Mouse (Mus musculus) limb, embryonic 11.5 days (tissue): ENCODE measurements around the gene Gm11939. TPM values are rescaled to one million over a fixed set of nuclear protein-coding genes. Genes with fewer than 3 reads are reported as not detected.
A peak's percentile ranks its signal among the peaks of the same experiment; 100 is the strongest.

ENCODE experiments used
- ATAC-seq: fragments of 200-750 bp; cut with Nextera tagmentation; 2 replicates; pipeline ENCODE4 v1.8.0; 2017; ENCODE audit warnings: low read depth; ENCODE audit not compliant: insufficient number of reproducible peaks, low FRiP score, low TSS enrichment
- DNase-seq: peaks from one replicate; pipeline ENCODE4 v3.0.0-alpha.2; 2015; ENCODE audit warnings: low spot score
- H3K27ac ChIP-seq: fragments of 300-500 bp; sonication (generic); replicated peaks from 2 replicates; pipeline ENCODE4 v1.5.1; 2014; ENCODE audit warnings: low read depth, mild to moderate bottlenecking, low read length
- H3K27me3 ChIP-seq: fragments of 300-500 bp; sonication (generic); 2 replicates; pipeline ENCODE4 v1.6.1; 2014; ENCODE audit warnings: mild to moderate bottlenecking, low read length, mixed read lengths; ENCODE audit not compliant: control insufficient read depth, insufficient read depth
- H3K36me3 ChIP-seq: fragments of 300-500 bp; sonication (generic); 2 replicates; pipeline ENCODE4 v1.6.1; 2014; ENCODE audit warnings: mild to moderate bottlenecking, low read length, moderate library complexity, mixed read lengths; ENCODE audit not compliant: control insufficient read depth, insufficient read depth
- H3K4me1 ChIP-seq: fragments of 300-500 bp; sonication (generic); 2 replicates; pipeline ENCODE4 v1.6.1; 2014; ENCODE audit warnings: low read length, mixed read lengths; ENCODE audit not compliant: control insufficient read depth, insufficient read depth
- H3K4me2 ChIP-seq: fragments of 300-500 bp; sonication (generic); 2 replicates; pipeline ENCODE4 v1.6.1; 2014; ENCODE audit warnings: low read depth, mild to moderate bottlenecking, moderate library complexity; ENCODE audit not compliant: severe bottlenecking
- H3K4me3 ChIP-seq: fragments of 300-500 bp; sonication (generic); 2 replicates; pipeline ENCODE4 v1.5.1; 2014; ENCODE audit warnings: low read depth, low read length
- H3K9ac ChIP-seq: fragments of 300-500 bp; sonication (generic); 2 replicates; pipeline ENCODE4 v1.6.1; 2014; ENCODE audit warnings: mild to moderate bottlenecking, low read length
- H3K9me3 ChIP-seq: fragments of 300-500 bp; sonication (generic); 2 replicates; pipeline ENCODE4 v1.6.1; 2016; ENCODE audit warnings: low read length; ENCODE audit not compliant: control insufficient read depth
- WGBS: fragments of 180-500 bp; shearing (Covaris S2); extraction: QIAGEN DNeasy Blood & Tissue Kit; methylation state at CpG from one replicate; pipeline ENCODE4 v1.1.7; 2014; 5-methylcytosine and 5-hydroxymethylcytosine counted together
- polyA plus RNA-seq: library from polyadenylated mRNA; unstranded; fragments of >200 nt; fragmentation: Nextera tagmentation; extraction: Ambion mirVana; gene quantifications from 2 replicates; pipeline ENCODE4 v1.2.1, GENCODE M21; 2014

Gene Gm11939
- polyA plus RNA-seq, 1 experiment from 2014 or later: not detected

DNA sequence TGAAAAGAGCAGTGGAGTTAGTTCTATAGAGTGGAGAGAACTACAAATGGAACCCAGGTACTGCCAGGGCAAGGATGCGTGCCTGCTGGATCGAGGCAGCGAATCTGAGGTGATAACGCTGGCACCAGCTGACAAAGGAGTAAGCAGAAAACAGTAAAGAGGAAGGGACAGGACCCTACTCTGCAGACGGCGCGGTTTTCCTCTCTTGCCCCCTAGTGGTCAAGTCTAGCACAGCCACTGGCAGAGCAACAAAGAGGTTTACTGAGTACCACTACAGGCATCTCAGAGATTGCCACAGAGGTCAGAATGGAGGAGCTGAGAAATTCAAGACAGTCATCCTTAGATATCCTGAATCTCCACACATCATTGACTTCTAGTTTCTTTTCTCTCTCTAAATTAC is 14.8 kb upstream of the Gm11939 start:
- 6% methylated on average over 7 of the region's 7 CpGs for WGBS
- ATAC-seq (peak; percentile 62; the same call in 1 of the 2 replicates), DNase-seq (peak; percentile 90)
- H3K4me2 ChIP-seq: peak overlapping the region; percentile 33; the same call in 1 of the 2 replicates
- H3K9me3 ChIP-seq: no peaks in the 10 kb centered on the region
- H3K27me3 ChIP-seq: no peaks in the 10 kb centered on the region
- no peak overlapping the region for H3K27ac ChIP-seq
- no peaks in the 10 kb centered on the region for H3K36me3 ChIP-seq
- H3K4me1 ChIP-seq: no peaks in the 10 kb centered on the region
- no peak overlapping the region for H3K4me3 ChIP-seq
- H3K9ac ChIP-seq: no peak overlapping the region

DNA sequence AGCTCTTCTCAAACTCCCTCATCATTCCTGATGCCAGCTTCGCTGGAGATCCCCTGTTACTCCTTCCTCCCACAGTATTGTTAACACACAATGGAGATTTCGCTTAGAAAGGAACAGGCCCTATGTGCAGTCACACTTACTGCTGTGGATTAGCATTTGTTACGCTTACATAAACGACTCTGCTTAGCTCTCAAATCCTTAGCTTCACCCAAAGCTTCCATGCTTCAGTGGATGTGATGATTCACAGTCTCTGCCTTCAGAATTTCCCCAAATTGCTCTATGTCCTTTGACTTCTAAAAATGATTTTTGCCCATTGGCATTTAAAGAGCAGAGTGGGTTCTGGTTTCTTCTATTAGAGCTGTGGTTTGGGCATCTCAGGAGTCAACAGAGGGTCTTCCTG is 13.9 kb upstream of the Gm11939 start:
- H3K36me3 ChIP-seq: no peaks in the 10 kb centered on the region
- H3K4me2 ChIP-seq: no peak overlapping the region
- no peaks in the 10 kb centered on the region for H3K27me3 ChIP-seq
- H3K9me3 ChIP-seq: no peaks in the 10 kb centered on the region
- H3K27ac ChIP-seq: no peak overlapping the region
- 74% methylated on average over 4 of the region's 4 CpGs for WGBS
- ATAC-seq (no peak), DNase-seq (no peak)
- no peak overlapping the region for H3K9ac ChIP-seq
- H3K4me1 ChIP-seq: no peaks in the 10 kb centered on the region
- no peak overlapping the region for H3K4me3 ChIP-seq

DNA sequence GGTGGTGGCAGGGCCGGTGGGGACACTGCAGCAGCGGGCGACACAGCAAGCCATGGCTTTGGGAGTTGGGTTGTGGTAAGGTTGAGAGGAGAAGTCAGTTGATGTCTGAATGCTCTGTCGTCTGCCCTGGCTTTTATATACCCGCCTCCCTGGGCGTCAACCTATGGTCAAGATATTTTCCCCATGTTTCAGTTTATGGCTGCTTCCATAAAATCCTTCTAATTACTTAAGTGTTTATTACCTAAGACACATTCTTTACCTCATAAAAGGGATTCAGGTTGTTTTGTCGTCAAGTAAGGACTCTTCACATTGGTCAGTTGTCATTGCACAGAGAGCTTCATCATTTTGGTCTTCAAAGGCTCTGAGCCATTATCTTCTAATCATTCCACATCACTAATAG is 7.3 kb upstream of the Gm11939 start, which contains the start of gene Krtap3-1:
Gene Krtap3-1 (minus strand): TSS at position 101 of the 400 bp plus-strand sequence.
- Histone ChIP-seq H3K9me3 (no peaks in the 10 kb centered on the region), H3K27ac (no peak within 1 kb of the TSS), H3K36me3 (no peaks in the 10 kb centered on the region), H3K4me2 (no peak within 1 kb of the TSS), H3K27me3 (no peaks in the 10 kb centered on the region), H3K9ac (no peak within 1 kb of the TSS), H3K4me3 (no peak within 1 kb of the TSS), H3K4me1 (no peaks in the 10 kb centered on the region)
- ATAC-seq: no peak
- 73% methylated on average over 7 of the region's 7 CpGs for WGBS
- DNase-seq: no peak

DNA sequence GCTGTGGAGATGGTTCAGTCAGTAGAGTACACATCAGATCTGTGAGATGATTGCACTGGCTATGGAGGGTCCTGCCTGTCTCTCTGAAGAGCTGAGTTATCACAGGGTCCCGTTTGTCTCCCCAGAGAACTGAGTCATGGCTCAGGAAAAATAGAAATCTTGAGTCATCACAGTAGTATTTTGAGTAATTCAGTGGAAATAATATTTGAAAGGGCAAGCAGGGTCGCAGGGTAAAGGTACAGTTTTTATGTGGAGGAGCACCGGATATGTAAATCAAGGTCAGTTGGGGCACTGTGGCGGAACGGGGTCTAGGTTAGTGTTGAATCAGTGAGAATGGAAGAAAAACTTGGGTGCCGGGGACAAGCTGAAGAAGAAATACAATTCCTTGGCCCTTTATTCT is 3.3 kb upstream of the Gm11939 start:
- no peak overlapping the region for H3K4me2 ChIP-seq
- H3K4me3 ChIP-seq: no peak overlapping the region
- H3K27ac ChIP-seq: no peak overlapping the region
- H3K27me3 ChIP-seq: no peaks in the 10 kb centered on the region
- H3K36me3 ChIP-seq: no peaks in the 10 kb centered on the region
- DNase-seq (no peak), ATAC-seq (no peak)
- no peak overlapping the region for H3K9ac ChIP-seq
- no peaks in the 10 kb centered on the region for H3K9me3 ChIP-seq
- 81% methylated on average over 6 of the region's 6 CpGs for WGBS
- H3K4me1 ChIP-seq: no peaks in the 10 kb centered on the region

DNA sequence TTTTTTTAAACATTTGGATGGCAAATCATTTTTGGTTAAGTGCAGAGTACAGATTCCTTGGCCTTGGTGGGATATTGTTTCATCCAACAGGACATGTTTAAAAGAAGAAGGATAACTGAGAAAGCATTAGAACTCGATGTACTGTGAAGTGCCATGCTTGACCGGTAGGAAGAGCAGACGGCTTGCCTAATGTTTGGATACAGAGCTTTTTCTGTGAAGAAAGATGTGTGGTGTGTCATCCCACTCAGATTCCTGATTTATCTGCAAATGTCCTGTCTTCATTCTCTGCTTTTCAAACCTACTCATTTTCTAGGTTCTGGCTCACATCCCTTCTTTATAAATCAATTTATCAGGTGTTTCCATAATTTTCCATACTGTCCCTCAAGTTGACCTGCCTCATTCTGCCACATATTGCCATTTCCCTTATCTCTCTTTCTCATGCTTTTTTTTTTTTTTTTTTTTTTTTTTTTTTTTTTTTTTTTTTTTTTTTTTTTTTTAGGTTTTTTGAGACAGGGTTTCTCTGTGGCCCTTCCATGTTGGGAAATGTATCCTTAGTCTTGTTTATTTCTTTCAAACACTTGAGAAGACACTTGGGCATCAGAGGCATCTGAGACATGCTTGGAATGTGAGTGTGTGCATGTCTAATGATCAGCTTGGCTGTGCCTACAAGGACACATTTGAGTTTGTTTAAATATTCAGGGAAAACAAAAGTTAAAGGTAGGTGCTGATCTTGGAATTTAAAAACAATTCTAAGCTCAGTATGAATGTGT is 1.1 kb downstream of the Gm11939 start:
- H3K4me3 ChIP-seq: no peak overlapping the region
- no peaks in the 10 kb centered on the region for H3K4me1 ChIP-seq
- 91% methylated on average over 3 of the region's 3 CpGs for WGBS
- ATAC-seq (no peak), DNase-seq (no peak)
- no peak overlapping the region for H3K9ac ChIP-seq
- H3K27me3 ChIP-seq: no peaks in the 10 kb centered on the region
- no peak overlapping the region for H3K4me2 ChIP-seq
- no peaks in the 10 kb centered on the region for H3K36me3 ChIP-seq
- H3K9me3 ChIP-seq: no peaks in the 10 kb centered on the region
- H3K27ac ChIP-seq: no peak overlapping the region

DNA sequence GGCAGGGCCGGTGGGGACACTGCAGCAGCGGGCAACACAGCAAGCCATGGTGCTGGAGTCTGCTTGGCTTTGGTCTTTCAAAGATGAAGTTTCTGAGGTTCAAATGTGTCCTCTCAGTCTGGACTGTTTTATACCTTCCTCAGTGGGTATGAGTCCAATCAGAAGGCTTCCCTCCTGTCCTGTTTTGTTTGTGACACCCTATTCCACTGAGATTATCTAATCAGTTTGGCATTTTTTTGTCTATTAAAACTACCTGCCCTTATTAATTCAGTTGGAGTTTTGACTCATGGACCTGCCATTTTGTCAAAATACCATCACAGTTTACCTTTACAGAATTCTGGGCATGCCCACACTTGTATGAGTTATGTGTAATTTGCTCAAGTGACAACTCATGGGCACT is 2.5 kb downstream of the Gm11939 start, which contains the start of gene Krtap3-2:
Gene Krtap3-2 (minus strand): TSS at position 101 of the 400 bp plus-strand sequence.
- no peaks in the 10 kb centered on the region for H3K36me3 ChIP-seq
- DNase-seq: no peak
- 75% methylated on average over 2 of the region's 2 CpGs for WGBS
- H3K4me2 ChIP-seq: no peak within 1 kb of the TSS
- no peak within 1 kb of the TSS for H3K4me3 ChIP-seq
- no peaks in the 10 kb centered on the region for H3K4me1 ChIP-seq
- ATAC-seq: no peak
- no peaks in the 10 kb centered on the region for H3K9me3 ChIP-seq
- H3K9ac ChIP-seq: no peak within 1 kb of the TSS
- no peak within 1 kb of the TSS for H3K27ac ChIP-seq
- no peaks in the 10 kb centered on the region for H3K27me3 ChIP-seq

DNA sequence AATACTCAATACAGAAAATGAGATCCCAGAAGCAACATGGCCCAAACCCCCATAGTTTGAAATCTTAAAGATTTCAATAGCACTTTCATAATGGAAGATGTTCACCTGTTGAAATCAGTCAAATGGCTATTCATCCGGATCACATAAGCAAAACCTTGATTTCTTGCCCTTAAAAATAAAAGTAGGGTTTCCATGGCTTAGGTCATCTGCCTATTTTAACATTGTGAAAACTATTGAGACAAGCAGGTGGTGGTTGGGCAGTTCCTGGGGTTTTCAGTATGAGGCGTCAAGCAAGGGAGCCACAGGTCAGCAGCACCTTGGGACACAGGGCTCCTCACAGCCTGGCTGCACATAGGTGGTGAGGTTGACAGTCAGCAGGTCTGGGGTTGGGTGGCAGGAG is 3.1 kb downstream of the Gm11939 start:
- no peaks in the 10 kb centered on the region for H3K27me3 ChIP-seq
- no peaks in the 10 kb centered on the region for H3K4me1 ChIP-seq
- no peak overlapping the region for H3K4me3 ChIP-seq
- H3K4me2 ChIP-seq: no peak overlapping the region
- WGBS: 83% methylated on average over 2 of the region's 2 CpGs
- no peak for DNase-seq
- H3K36me3 ChIP-seq: no peaks in the 10 kb centered on the region
- H3K9ac ChIP-seq: no peak overlapping the region
- no peaks in the 10 kb centered on the region for H3K9me3 ChIP-seq
- H3K27ac ChIP-seq: no peak overlapping the region
- no peak for ATAC-seq

DNA sequence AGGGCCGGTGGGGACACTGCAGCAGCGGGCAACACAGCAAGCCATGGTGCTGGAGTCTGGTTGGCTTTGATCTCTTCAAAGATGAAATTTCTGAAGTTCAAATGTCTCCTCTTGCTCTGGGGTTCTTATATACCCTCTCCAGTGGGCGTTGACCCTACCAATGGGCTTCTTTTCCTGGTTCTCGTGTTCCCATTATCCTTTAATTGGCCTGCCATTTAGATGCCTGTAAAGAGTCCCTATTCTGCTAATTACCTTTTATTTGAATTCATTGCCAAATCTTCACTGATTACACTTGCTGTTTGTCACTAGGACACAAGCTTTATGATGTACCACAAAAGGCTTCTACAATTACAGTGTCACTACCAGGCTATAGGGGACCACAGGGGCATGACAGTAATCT is 8.5 kb downstream of the Gm11939 start, which contains the start of gene Krtap3-3:
Gene Krtap3-3 (minus strand): TSS at position 101 of the 400 bp plus-strand sequence.
- no peak within 1 kb of the TSS for H3K4me3 ChIP-seq
- no peak within 1 kb of the TSS for H3K4me2 ChIP-seq
- H3K4me1 ChIP-seq: no peaks in the 10 kb centered on the region
- H3K9ac ChIP-seq: no peak within 1 kb of the TSS
- H3K36me3 ChIP-seq: no peaks in the 10 kb centered on the region
- DNase-seq (no peak), ATAC-seq (no peak)
- WGBS: 62% methylated on average over 4 of the region's 4 CpGs
- H3K27ac ChIP-seq: no peak within 1 kb of the TSS
- no peaks in the 10 kb centered on the region for H3K27me3 ChIP-seq
- H3K9me3 ChIP-seq: no peaks in the 10 kb centered on the region
